Mouse (Mus musculus): Measurements from ENCODE around the gene Erbb4. TPM values are rescaled to one million over a fixed set of nuclear protein-coding genes. Genes with fewer than 3 reads are reported as not detected.

Erbb4 gene
- polyA plus RNA-seq, 1 experiment from 2014 or later = 6.7 TPM

DNA sequence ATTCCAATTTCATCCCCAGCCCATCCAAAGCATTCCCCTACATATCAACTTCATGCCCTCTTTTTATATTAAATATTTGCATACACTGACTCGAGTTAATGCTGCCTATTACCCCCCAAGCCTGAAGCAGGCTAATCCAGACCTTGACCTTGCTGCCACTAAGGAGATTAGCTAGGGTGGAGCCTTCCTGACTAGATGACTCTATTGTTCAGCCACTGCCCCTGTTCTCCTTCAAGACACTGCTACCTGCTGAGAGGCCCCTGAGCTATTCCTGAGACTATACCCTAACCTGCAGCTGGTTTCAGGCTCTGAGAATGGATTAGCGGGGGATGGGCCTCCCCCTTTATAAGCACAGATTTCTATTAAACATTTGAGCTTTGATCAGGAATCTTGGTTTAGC lies 774.1 kb downstream of the Erbb4 start:
- no peak overlapping the region for H3K27ac ChIP-seq (ENCODE audit: low read depth, low read length)
- no peak overlapping the region for H3K9ac ChIP-seq (ENCODE audit: low read depth, low read length)
- no peaks in the 10 kb centered on the region for H3K4me1 ChIP-seq (ENCODE audit: control insufficient read depth, insufficient read depth, low read length)
- H3K9me3 ChIP-seq (ENCODE audit: control insufficient read depth, low read length) = no peaks in the 10 kb centered on the region
- no peak for ATAC-seq (ENCODE audit: low FRiP score, low TSS enrichment)
- H3K36me3 ChIP-seq (ENCODE audit: control insufficient read depth, insufficient read depth, low read length) = no peaks in the 10 kb centered on the region
- no peak overlapping the region for H3K4me2 ChIP-seq (replicated peaks; ENCODE audit: low read depth, low read length)
- no peak overlapping the region for H3K4me3 ChIP-seq (ENCODE audit: low read length)
- H3K27me3 ChIP-seq (ENCODE audit: control insufficient read depth, insufficient read depth, low read length) = no peaks in the 10 kb centered on the region
- WGBS = 56% methylated on average over 2 of the region's 2 CpGs

DNA sequence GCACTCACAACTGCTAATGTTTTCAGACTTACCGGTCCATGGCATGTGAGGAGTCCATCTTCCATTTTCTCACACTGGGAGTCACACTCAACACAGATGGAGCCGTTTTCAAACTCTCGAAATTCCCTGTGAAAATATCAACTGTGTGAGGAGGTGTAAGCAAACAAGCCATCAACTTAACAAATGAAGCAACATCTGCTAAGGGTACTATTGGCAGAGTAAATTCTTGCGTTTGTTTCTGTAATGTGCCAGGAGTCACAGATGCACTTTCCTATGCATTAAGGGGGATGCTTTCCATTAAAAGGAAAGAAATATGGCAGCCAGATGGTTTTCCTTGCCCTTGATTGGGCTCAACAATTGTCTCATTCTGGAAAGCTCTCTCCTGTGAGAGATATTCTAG lies 802.0 kb downstream of the Erbb4 start:
- no peaks in the 10 kb centered on the region for H3K27me3 ChIP-seq (ENCODE audit: control insufficient read depth, insufficient read depth, low read length)
- no peaks in the 10 kb centered on the region for H3K36me3 ChIP-seq (ENCODE audit: control insufficient read depth, insufficient read depth, low read length)
- WGBS = 80% methylated on average over 4 of the region's 4 CpGs
- ATAC-seq (ENCODE audit: low FRiP score, low TSS enrichment) = no peak
- H3K4me3 ChIP-seq (ENCODE audit: low read length) = no peak overlapping the region
- no peaks in the 10 kb centered on the region for H3K4me1 ChIP-seq (ENCODE audit: control insufficient read depth, insufficient read depth, low read length)
- H3K4me2 ChIP-seq (replicated peaks; ENCODE audit: low read depth, low read length) = no peak overlapping the region
- H3K27ac ChIP-seq (ENCODE audit: low read depth, low read length) = no peak overlapping the region
- no peaks in the 10 kb centered on the region for H3K9me3 ChIP-seq (ENCODE audit: control insufficient read depth, low read length)
- H3K9ac ChIP-seq (ENCODE audit: low read depth, low read length) = no peak overlapping the region

DNA sequence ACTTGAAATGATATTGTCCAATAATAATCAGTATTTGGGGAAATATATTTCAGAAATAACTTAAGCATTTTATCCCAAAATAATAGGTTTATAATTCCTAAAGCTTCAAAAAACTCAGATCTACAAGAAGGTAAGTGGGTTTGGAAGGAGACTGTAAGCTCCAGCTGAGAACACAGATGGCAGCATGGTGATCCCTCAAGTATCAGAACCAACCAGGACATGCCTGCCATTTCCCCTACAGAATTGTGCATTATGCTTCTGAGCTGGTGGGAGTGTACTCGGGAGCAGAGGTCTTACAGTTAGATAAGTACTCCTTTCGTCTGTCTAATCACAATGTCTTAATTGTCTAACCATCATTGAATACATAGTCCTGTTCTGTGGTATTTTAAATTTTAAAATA lies 823.4 kb downstream of the Erbb4 start:
- H3K36me3 ChIP-seq (ENCODE audit: control insufficient read depth, insufficient read depth, low read length) = no peaks in the 10 kb centered on the region
- WGBS = 70% methylated on average over 2 of the region's 2 CpGs
- no peaks in the 10 kb centered on the region for H3K4me1 ChIP-seq (ENCODE audit: control insufficient read depth, insufficient read depth, low read length)
- no peak overlapping the region for H3K4me3 ChIP-seq (ENCODE audit: low read length)
- H3K9ac ChIP-seq (ENCODE audit: low read depth, low read length) = no peak overlapping the region
- no peak for ATAC-seq (ENCODE audit: low FRiP score, low TSS enrichment)
- H3K9me3 ChIP-seq (ENCODE audit: control insufficient read depth, low read length) = no peaks in the 10 kb centered on the region
- no peaks in the 10 kb centered on the region for H3K27me3 ChIP-seq (ENCODE audit: control insufficient read depth, insufficient read depth, low read length)
- H3K4me2 ChIP-seq (replicated peaks; ENCODE audit: low read depth, low read length) = no peak overlapping the region
- H3K27ac ChIP-seq (ENCODE audit: low read depth, low read length) = no peak overlapping the region

DNA sequence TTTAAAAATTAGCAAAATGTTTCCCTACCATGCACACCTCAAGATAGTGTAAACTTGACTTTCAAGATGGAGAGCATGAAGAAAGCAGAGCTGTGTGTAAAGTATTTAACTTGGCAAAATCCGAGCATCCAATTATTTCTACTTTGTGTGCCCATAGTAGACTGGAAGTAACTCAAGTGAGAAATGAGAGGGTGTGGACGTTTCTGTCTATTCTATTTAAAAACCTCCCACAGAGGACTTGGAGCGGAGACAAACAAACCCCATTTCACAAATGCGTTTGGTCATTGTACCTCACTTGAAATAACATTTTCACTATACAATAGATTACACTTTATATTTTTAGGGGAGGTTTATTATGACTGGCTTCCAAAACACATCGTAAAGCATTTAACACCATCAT lies 832.0 kb downstream of the Erbb4 start:
- H3K4me2 ChIP-seq (replicated peaks; ENCODE audit: low read depth, low read length) = no peak overlapping the region
- 53% methylated on average over 5 of the region's 5 CpGs for WGBS
- H3K9ac ChIP-seq (ENCODE audit: low read depth, low read length) = no peak overlapping the region
- no peak overlapping the region for H3K27ac ChIP-seq (ENCODE audit: low read depth, low read length)
- no peaks in the 10 kb centered on the region for H3K27me3 ChIP-seq (ENCODE audit: control insufficient read depth, insufficient read depth, low read length)
- no peak overlapping the region for H3K4me3 ChIP-seq (ENCODE audit: low read length)
- H3K36me3 ChIP-seq (ENCODE audit: control insufficient read depth, insufficient read depth, low read length) = no peaks in the 10 kb centered on the region
- H3K4me1 ChIP-seq (ENCODE audit: control insufficient read depth, insufficient read depth, low read length) = no peaks in the 10 kb centered on the region
- H3K9me3 ChIP-seq (ENCODE audit: control insufficient read depth, low read length) = no peaks in the 10 kb centered on the region
- ATAC-seq (ENCODE audit: low FRiP score, low TSS enrichment) = no peak

DNA sequence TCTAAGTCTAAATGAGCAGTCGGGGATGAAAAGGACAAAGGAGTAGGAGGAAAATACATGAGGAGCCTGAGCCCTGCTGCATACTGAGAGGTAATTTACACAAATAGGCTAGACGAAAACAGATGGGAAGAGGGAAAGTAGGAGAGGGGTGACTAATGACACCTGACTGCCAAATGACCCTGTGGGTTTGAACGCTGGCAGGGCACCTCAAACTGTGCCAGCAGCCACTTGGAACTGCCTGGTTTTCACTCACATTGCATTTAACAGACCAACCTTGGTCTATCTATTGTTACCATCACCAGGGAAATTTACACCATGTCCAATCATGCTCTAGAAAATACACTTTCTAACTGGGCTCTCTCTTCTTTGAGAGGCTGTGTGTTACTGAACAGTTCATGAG lies 929.3 kb downstream of the Erbb4 start:
- no peak overlapping the region for H3K9ac ChIP-seq (ENCODE audit: low read depth, low read length)
- H3K4me3 ChIP-seq (ENCODE audit: low read length) = no peak overlapping the region
- H3K4me2 ChIP-seq (replicated peaks; ENCODE audit: low read depth, low read length) = no peak overlapping the region
- no peaks in the 10 kb centered on the region for H3K36me3 ChIP-seq (ENCODE audit: control insufficient read depth, insufficient read depth, low read length)
- H3K27me3 ChIP-seq (ENCODE audit: control insufficient read depth, insufficient read depth, low read length) = no peaks in the 10 kb centered on the region
- ATAC-seq (ENCODE audit: low FRiP score, low TSS enrichment) = no peak
- 26% methylated on average over 3 of the region's 3 CpGs for WGBS
- H3K27ac ChIP-seq (ENCODE audit: low read depth, low read length) = no peak overlapping the region
- H3K4me1 ChIP-seq (ENCODE audit: control insufficient read depth, insufficient read depth, low read length) = no peaks in the 10 kb centered on the region
- no peaks in the 10 kb centered on the region for H3K9me3 ChIP-seq (ENCODE audit: control insufficient read depth, low read length)

DNA sequence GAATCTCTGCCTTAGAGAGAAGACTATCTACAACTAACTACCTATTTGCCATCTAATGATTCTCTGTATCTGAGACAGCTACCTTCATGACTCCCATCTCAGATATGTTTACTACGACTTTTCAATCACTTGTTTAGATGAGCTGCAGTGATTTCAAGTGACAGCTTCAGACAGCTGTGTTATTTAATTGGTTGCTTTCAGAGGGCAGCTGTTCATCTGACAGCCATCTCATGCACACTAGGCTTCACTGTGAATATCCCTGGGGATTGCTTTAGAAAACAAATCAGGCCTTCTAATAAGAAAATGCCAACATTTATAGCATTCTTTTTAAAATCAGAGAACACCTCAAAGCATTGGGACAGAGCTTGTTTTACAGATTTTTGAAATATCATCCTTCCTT lies 952.6 kb downstream of the Erbb4 start:
- Histone ChIP-seq H3K4me1 (ENCODE audit: control insufficient read depth, insufficient read depth, low read length) (no peaks in the 10 kb centered on the region), H3K9ac (ENCODE audit: low read depth, low read length) (no peak overlapping the region), H3K4me2 (replicated peaks; ENCODE audit: low read depth, low read length) (no peak overlapping the region), H3K36me3 (ENCODE audit: control insufficient read depth, insufficient read depth, low read length) (no peaks in the 10 kb centered on the region), H3K27ac (ENCODE audit: low read depth, low read length) (no peak overlapping the region), H3K27me3 (ENCODE audit: control insufficient read depth, insufficient read depth, low read length) (no peaks in the 10 kb centered on the region), H3K4me3 (ENCODE audit: low read length) (no peak overlapping the region), H3K9me3 (ENCODE audit: control insufficient read depth, low read length) (no peaks in the 10 kb centered on the region)
- WGBS = 74% methylated on average over 1 of the region's 1 CpGs
- ATAC-seq (ENCODE audit: low FRiP score, low TSS enrichment) = no peak

DNA sequence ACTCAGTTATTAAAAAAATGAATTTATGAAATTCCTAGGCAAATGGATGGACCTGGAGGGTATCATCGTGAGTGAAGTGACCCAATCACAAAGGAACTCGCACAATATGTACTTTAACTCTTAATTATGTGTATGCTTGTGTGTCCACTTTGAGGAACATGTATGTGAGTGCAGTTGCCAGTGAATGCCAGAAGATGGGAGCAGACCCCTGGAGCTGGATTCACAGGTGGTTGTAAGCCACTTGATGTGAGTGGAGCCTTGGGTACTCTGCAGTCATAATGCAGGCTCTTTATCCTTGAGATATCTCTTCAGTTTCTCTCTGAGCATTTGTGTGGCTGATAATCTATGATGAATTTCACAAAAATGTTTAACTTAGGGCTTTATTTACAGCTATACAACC lies 957.3 kb downstream of the Erbb4 start:
- Histone ChIP-seq H3K4me3 (ENCODE audit: low read length) (no peak overlapping the region), H3K9ac (ENCODE audit: low read depth, low read length) (no peak overlapping the region), H3K9me3 (ENCODE audit: control insufficient read depth, low read length) (no peaks in the 10 kb centered on the region), H3K4me1 (ENCODE audit: control insufficient read depth, insufficient read depth, low read length) (no peaks in the 10 kb centered on the region), H3K4me2 (replicated peaks; ENCODE audit: low read depth, low read length) (no peak overlapping the region), H3K27ac (ENCODE audit: low read depth, low read length) (no peak overlapping the region), H3K36me3 (ENCODE audit: control insufficient read depth, insufficient read depth, low read length) (no peaks in the 10 kb centered on the region), H3K27me3 (ENCODE audit: control insufficient read depth, insufficient read depth, low read length) (no peaks in the 10 kb centered on the region)
- no peak for ATAC-seq (ENCODE audit: low FRiP score, low TSS enrichment)
- WGBS = 91% methylated on average over 2 of the region's 2 CpGs

DNA sequence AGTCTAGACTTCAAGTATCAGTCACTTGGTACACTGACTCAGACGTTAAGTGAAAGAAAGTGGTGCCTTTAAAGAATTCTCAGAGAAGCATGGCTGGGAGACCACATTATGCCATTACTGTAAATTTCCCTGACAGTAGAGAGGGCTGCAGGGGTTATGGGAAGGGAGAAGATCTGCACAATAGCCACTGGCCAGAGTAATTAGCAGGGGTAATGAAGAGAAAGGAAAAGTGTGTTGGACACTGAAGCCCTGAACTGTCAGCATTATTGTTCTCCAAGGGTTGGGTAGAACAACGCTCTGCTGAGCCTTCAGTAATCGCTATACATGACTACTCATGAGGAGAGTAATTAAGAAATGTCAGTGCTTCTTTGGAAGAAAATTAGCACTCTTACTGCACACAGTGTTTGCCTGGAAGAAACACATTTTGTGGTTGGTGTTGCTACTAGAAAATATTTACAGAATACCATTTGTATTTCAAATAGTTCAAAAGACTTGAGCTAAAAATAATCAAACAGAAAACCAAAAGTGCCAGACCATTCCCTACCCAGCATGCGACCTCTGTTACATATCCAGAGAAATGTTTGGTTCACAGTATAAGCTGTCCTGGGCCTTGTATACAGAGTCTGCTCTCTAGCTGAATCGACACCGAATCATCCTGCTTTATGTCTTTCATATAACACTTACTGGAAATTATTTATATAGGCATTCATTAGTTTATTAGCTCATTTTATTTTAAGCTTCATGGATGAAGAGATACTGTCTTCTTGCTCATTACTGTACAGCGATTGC lies 965.1 kb downstream of the Erbb4 start:
- no peaks in the 10 kb centered on the region for H3K27me3 ChIP-seq (ENCODE audit: control insufficient read depth, insufficient read depth, low read length)
- H3K4me3 ChIP-seq (ENCODE audit: low read length) = no peak overlapping the region
- H3K9ac ChIP-seq (ENCODE audit: low read depth, low read length) = no peak overlapping the region
- WGBS = 75% methylated on average over 7 of the region's 7 CpGs
- H3K27ac ChIP-seq (ENCODE audit: low read depth, low read length) = no peak overlapping the region
- H3K4me2 ChIP-seq (replicated peaks; ENCODE audit: low read depth, low read length) = no peak overlapping the region
- no peak for ATAC-seq (ENCODE audit: low FRiP score, low TSS enrichment)
- H3K4me1 ChIP-seq (ENCODE audit: control insufficient read depth, insufficient read depth, low read length) = no peaks in the 10 kb centered on the region
- no peaks in the 10 kb centered on the region for H3K9me3 ChIP-seq (ENCODE audit: control insufficient read depth, low read length)
- H3K36me3 ChIP-seq (ENCODE audit: control insufficient read depth, insufficient read depth, low read length) = no peaks in the 10 kb centered on the region

DNA sequence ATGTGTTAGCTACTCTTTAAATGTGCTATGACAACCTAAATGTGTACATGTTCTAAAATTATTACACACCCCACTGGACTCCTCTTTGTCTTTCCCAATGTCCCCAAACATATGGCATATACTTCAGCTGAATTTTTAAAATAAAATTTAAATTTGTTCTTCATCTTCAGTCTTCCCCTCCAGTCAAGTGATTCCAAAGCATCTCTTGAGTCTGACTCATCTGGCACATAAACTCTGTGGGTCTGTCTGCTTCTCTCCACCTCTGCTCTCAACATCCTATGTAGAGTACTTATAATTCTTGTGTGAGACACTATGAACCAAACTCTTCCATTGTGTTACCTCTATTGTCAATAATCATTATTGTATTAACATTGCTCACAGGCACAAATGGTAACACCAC lies 972.9 kb downstream of the Erbb4 start:
- no peak overlapping the region for H3K4me3 ChIP-seq (ENCODE audit: low read length)
- no peak for ATAC-seq (ENCODE audit: low FRiP score, low TSS enrichment)
- no peak overlapping the region for H3K9ac ChIP-seq (ENCODE audit: low read depth, low read length)
- H3K9me3 ChIP-seq (ENCODE audit: control insufficient read depth, low read length) = no peaks in the 10 kb centered on the region
- no peaks in the 10 kb centered on the region for H3K27me3 ChIP-seq (ENCODE audit: control insufficient read depth, insufficient read depth, low read length)
- H3K27ac ChIP-seq (ENCODE audit: low read depth, low read length) = no peak overlapping the region
- no peak overlapping the region for H3K4me2 ChIP-seq (replicated peaks; ENCODE audit: low read depth, low read length)
- no peaks in the 10 kb centered on the region for H3K4me1 ChIP-seq (ENCODE audit: control insufficient read depth, insufficient read depth, low read length)
- no peaks in the 10 kb centered on the region for H3K36me3 ChIP-seq (ENCODE audit: control insufficient read depth, insufficient read depth, low read length)

All from kidney, embryonic 14.5 days (tissue).